Mouse (Mus musculus) G1E (cell line): ENCODE measurements around the gene Ywhaq.

Source experiments
- CTCF ChIP-seq: IDR thresholded peaks from 2 replicates; pipeline ENCODE4 v1.5.1; 2012; ENCODE audit warnings: low read depth, low read length, inconsistent platforms, mixed read lengths
- GATA1 ChIP-seq: IDR thresholded peaks from 2 replicates; pipeline ENCODE4 v1.6.1; 2012; ENCODE audit warnings: borderline replicate concordance, low read length, inconsistent platforms, mixed read lengths
- POLR2AphosphoS5 ChIP-seq: IDR thresholded peaks from 2 replicates; pipeline ENCODE4 v1.6.1; 2012; ENCODE audit warnings: low read depth, low read length, inconsistent platforms; ENCODE audit not compliant: insufficient replicate concordance
- TAL1 ChIP-seq: conservative IDR thresholded peaks from 2 replicates; pipeline ENCODE4 v1.6.1; 2012; ENCODE audit warnings: low read depth, low read length, inconsistent platforms, mixed read lengths

DNA sequence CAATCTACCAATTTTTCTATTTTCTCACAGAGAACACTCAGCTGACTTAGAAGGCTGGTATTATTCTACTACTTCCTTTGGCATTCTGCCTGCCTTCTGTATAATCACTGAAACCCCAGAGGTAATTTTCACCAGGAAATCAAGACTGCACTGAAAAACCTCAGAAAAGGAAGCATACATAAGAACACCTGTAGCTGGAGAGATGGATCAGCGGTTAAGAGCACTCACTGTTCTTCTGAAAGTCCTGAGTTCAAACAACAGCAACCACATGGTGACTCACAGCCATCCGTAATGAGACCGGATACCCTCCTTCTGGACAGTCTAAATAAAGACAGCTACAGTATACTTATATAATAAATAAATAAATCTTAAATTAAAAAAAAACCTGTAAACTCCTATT, 7.8 kb downstream of the Ywhaq start:
- TF ChIP-seq CTCF (no peak), GATA1 (no peak), TAL1 (no peak), POLR2AphosphoS5 (no peak)
